Mouse (Mus musculus): ENCODE data around the gene Map9.
"Not testable (repeated sequence)": the region's sequence is repeated elsewhere in the genome, so short reads cannot be mapped to it uniquely, and the experiment has no call there.

Map9 gene

GRCm38 (mm10) chr3:82407432-82407831 is 49.6 kb downstream of the Map9 start:
- DNase-seq (ENCODE audit: low spot score in 2 of 2): no peak

- DNase-seq (ENCODE audit: low spot score in 2 of 2): no peak
Observed at GRCm38 (mm10) chr3:82412397-82412796, 54.6 kb downstream of the Map9 start.

- DNase-seq (ENCODE audit: low spot score in 2 of 2): no peak
Observed at GRCm38 (mm10) chr3:82417958-82418357, 60.1 kb downstream of the Map9 start.

GRCm38 (mm10) chr3:82435351-82435750 is 77.5 kb downstream of the Map9 start:
- DNase-seq (ENCODE audit: low spot score in 2 of 2): no peak

GRCm38 (mm10) chr3:82440976-82441375 is 83.1 kb downstream of the Map9 start:
- no peak for DNase-seq (ENCODE audit: low spot score in 2 of 2)

- DNase-seq (ENCODE audit: low spot score in 2 of 2): not testable (repeated sequence)
Observed at GRCm38 (mm10) chr3:82441601-82442000, 83.8 kb downstream of the Map9 start.

Data from frontal cortex, postnatal 36 days (tissue).